8 mouse cellular contexts compared by ENCODE assay signal in the genomic region with DNA sequence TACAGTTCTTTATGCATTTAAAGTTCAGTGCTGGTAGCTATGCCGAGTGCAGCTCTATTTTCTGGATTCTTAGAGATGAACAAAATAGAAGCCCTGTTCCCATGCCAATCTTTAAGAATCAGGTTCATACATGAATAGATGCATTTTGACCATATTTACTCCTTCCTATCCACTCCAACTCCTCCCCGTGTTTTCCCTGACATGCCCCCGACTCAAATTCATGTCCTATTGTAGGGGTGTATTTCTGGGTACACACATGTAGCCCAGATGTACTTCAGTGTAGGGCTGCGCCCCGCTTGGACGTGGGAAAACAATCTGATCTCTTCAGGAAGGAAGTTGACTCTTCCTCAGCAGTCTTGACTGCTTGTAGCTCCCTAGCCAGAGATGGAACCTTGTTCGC. TPM values are rescaled to one million over a fixed set of nuclear protein-coding genes. Genes with fewer than 3 reads are reported as not detected.
DNase-seq lines count a peak whose midpoint lies in the region; ATAC-seq lines count a peak whose summit lies in the region.

No protein-coding gene starts in this region.

- H3K4me1 ChIP-seq in heart, embryonic 14.5 days (ENCODE audit: control insufficient read depth in 2 of 2, insufficient read depth in 2 of 2, low read length in 2 of 2) = peaks cover 2 to 9% of the 10 kb centered on the region in 2 experiments
- H3K4me1 ChIP-seq in limb, embryonic 12.5 days (replicated peaks) = peaks cover 8% of the 10 kb centered on the region; the same call in 1 of the 2 replicates

- peak overlapping the region; percentile 87 to 93 for H3K4me3 ChIP-seq in heart, embryonic 14.5 days (ENCODE audit: control insufficient read depth in 1 of 2, insufficient read depth in 1 of 2, low read depth in 1 of 2, low read length in 2 of 2)
- H3K4me3 ChIP-seq in limb, embryonic 12.5 days (replicated peaks) = peak overlapping the region; percentile 93

- peak overlapping the region; percentile 91 to 100 for H3K27ac ChIP-seq in heart, embryonic 14.5 days (replicated peaks in 1 of 2; ENCODE audit: control insufficient read depth in 1 of 2, insufficient read depth in 1 of 2, low read depth in 2 of 2, low read length in 2 of 2)
- H3K27ac ChIP-seq in limb, embryonic 12.5 days = peak overlapping the region; percentile 100

- no peaks in the 10 kb centered on the region for H3K36me3 ChIP-seq in heart, embryonic 14.5 days (ENCODE audit: control insufficient read depth, insufficient read depth, low read length)
- H3K36me3 ChIP-seq in limb, embryonic 12.5 days = peaks cover 10% of the 10 kb centered on the region; the same call in 1 of the 2 replicates

- H3K4me2 ChIP-seq in heart, embryonic 14.5 days (ENCODE audit: low read length) = peak overlapping the region; percentile 82
- peak overlapping the region; percentile 68 for H3K4me2 ChIP-seq in limb, embryonic 12.5 days

- peak overlapping the region; percentile 81 for H3K9ac ChIP-seq in heart, embryonic 14.5 days (ENCODE audit: low read length)
- H3K9ac ChIP-seq in limb, embryonic 12.5 days (replicated peaks) = peak overlapping the region; percentile 98

- H3K27me3 ChIP-seq in heart, embryonic 14.5 days (ENCODE audit: control insufficient read depth, insufficient read depth, low read length) = no peaks in the 10 kb centered on the region
- no peaks in the 10 kb centered on the region for H3K27me3 ChIP-seq in limb, embryonic 12.5 days

- H3K9me3 ChIP-seq in heart, embryonic 14.5 days (ENCODE audit: control insufficient read depth, low read length) = no peaks in the 10 kb centered on the region
- no peaks in the 10 kb centered on the region for H3K9me3 ChIP-seq in limb, embryonic 12.5 days

- DNase-seq in adrenal gland, postnatal 14 days = peak; percentile 23
- no peak for DNase-seq in adrenal gland, adult (ENCODE audit: inconsistent age in 2 of 2, low spot score in 1 of 2)
- DNase-seq in urinary bladder, postnatal 25 days (ENCODE audit: low spot score) = peak; percentile 9
- DNase-seq in urinary bladder, postnatal 4 days (ENCODE audit: low spot score in 2 of 2) = no peak
- DNase-seq in right cerebral cortex, postnatal 14 days = no peak

- no peak for ATAC-seq in heart, embryonic 14.5 days (ENCODE audit: insufficient number of reproducible peaks, insufficient read depth, low FRiP score, low read depth)
- peak; percentile 33; the same call in 1 of the 2 replicates for ATAC-seq in limb, embryonic 12.5 days (ENCODE audit: insufficient number of reproducible peaks, insufficient read depth, low FRiP score, low TSS enrichment, low read depth)
- ATAC-seq in monocyte, adult 5-6 weeks (replicated peaks; ENCODE audit: insufficient number of reproducible peaks, low FRiP score, low TSS enrichment, poor library complexity, severe bottlenecking) = peak; percentile 23

- WGBS in heart, embryonic 14.5 days = 8% methylated on average over 7 of the region's 7 CpGs
- 20% methylated on average over 7 of the region's 7 CpGs for WGBS in limb, embryonic 12.5 days

RNA-seq across cellular contexts. Expression of gene Dmtf1, which starts 0.5 kb away (rescaled TPM):
- total RNA-seq in adrenal gland, postnatal 14 days (2021) = 28.2 and 28.3 TPM in 2 replicates
- 33.4 and 36.6 TPM in 2 replicates for polyA plus RNA-seq in heart, embryonic 14.5 days (2014; fragmentation: Nextera tagmentation; extraction: Ambion mirVana)
- 64.4 and 66.9 TPM in 2 replicates for polyA plus RNA-seq in limb, embryonic 12.5 days (2016; fragmentation: Nextera tagmentation; extraction: Ambion mirVana)
- 118 to 143 TPM (median 119 TPM) in 3 replicates for total RNA-seq in monocyte, adult 5-6 weeks (2017)

Comparison
In these comparisons a context has a peak if more than half of its experiments do, and no peak if none do; other contexts are left out.
1. DNase-seq: peak in adrenal gland, postnatal 14 days (single experiment) and urinary bladder, postnatal 25 days (single experiment); none in adrenal gland, adult (0 of 2), urinary bladder, postnatal 4 days (0 of 2) and right cerebral cortex, postnatal 14 days (single experiment).